Mouse (Mus musculus) heart, embryonic 15.5 days (tissue): ENCODE data around the gene Nup210. TPM values are rescaled to one million over a fixed set of nuclear protein-coding genes. Genes with fewer than 3 reads are reported as not detected.

Experiments
- ATAC-seq: fragments of 200-750 bp; cut with Nextera tagmentation; replicated peaks from 2 replicates; pipeline ENCODE4 v1.8.0; 2017; ENCODE audit warnings: low read depth, moderate TSS enrichment; ENCODE audit not compliant: insufficient number of reproducible peaks, insufficient read depth, low FRiP score
- H3K27ac ChIP-seq: fragments of 300-500 bp; sonication (generic); 2 replicates; pipeline ENCODE4 v1.5.1; 2015; ENCODE audit warnings: mild to moderate bottlenecking, inconsistent platforms
- H3K27me3 ChIP-seq: fragments of 300-500 bp; sonication (generic); 2 replicates; pipeline ENCODE4 v1.6.1; 2015; ENCODE audit warnings: inconsistent platforms
- H3K36me3 ChIP-seq: fragments of 300-500 bp; sonication (generic); 2 replicates; pipeline ENCODE4 v1.6.1; 2015; ENCODE audit warnings: mild to moderate bottlenecking, inconsistent platforms
- H3K4me1 ChIP-seq: fragments of 300-500 bp; sonication (generic); replicated peaks from 2 replicates; pipeline ENCODE4 v1.6.1; 2015; ENCODE audit warnings: inconsistent platforms
- H3K4me2 ChIP-seq: fragments of 300-500 bp; sonication (generic); 2 replicates; pipeline ENCODE4 v1.6.1; 2015; ENCODE audit warnings: inconsistent platforms, mild to moderate bottlenecking, moderate library complexity
- H3K4me3 ChIP-seq: fragments of 300-500 bp; sonication (generic); 2 replicates; pipeline ENCODE4 v1.5.1; 2015; ENCODE audit warnings: mild to moderate bottlenecking, inconsistent platforms
- H3K9ac ChIP-seq: fragments of 300-500 bp; sonication (generic); 2 replicates; pipeline ENCODE4 v1.6.1; 2015; ENCODE audit warnings: mild to moderate bottlenecking, inconsistent platforms
- H3K9me3 ChIP-seq: fragments of 300-500 bp; sonication (generic); replicated peaks from 2 replicates; pipeline ENCODE4 v1.6.1; 2016; ENCODE audit warnings: inconsistent platforms
- WGBS: fragments of 180-500 bp; shearing (Covaris S2); methylation state at CpG from one replicate; pipeline ENCODE4 v1.1.7; 2015; ENCODE audit warnings: mixed read lengths; 5-methylcytosine and 5-hydroxymethylcytosine counted together
- polyA plus RNA-seq: library from polyadenylated mRNA; unstranded; fragments of >200 nt; fragmentation: Nextera tagmentation; extraction: Ambion mirVana; gene quantifications from 2 replicates; pipeline ENCODE4 v1.2.1, GENCODE M21; 2015

The Nup210 gene
- 6.2 and 12.0 TPM in 2 replicates for polyA plus RNA-seq

DNA sequence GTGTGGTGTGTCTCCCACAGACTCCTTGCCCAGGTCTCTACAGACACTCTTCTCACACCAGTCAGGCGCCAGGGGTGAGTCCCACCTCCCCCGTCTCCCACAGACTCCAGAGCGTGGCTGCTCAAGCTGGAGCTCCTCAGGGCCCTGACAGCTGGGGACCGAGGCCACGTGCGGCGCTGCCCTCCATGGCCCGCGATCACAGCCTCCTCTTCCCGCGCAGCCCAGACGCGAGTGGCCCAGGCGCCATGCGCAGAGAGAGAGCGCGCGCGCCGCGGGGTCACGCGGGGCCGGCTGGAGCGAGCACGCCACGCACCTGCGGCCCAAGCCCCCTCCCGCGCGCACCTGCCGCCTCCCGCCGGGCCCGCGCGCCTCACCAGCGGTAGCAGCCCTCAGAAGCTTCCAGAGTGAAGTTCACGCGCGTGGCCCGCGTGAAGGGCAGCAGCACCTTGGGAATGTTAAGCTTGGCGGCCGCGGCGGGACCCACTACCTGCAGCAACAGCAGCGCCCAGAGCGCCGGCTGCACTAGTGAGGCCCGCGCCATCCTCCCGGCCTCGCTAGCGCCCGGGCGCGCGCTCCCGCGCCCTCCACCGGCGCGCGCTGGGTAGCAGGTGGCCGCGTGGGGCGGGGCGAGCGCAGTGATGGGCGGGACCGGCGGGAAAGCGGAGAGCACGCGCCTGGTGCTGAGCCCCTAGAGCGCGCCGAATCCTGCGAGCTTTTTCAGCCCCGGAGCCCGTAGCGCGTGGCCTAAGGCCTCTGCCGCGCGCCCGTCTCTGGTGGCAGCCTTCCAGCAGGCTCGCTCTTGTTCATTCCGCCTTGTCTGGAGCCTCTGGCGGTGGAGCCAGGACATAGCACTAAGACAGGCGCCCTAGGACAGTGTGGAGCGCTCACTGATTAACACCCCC, at the start of gene Nup210:
Gene Nup210 (minus strand): TSS at position 586 of the 902 bp plus-strand sequence.
- peaks cover 16% of the 10 kb centered on the region; the same call in 1 of the 2 replicates for H3K4me1 ChIP-seq
- peak within 1 kb of the TSS; percentile 66 for H3K9ac ChIP-seq
- WGBS = under 1% methylated on average over 64 of the region's 93 CpGs
- H3K27ac ChIP-seq = peak within 1 kb of the TSS; percentile 54
- H3K4me3 ChIP-seq = peak within 1 kb of the TSS; percentile 70
- no peaks in the 10 kb centered on the region for H3K27me3 ChIP-seq
- H3K9me3 ChIP-seq = no peaks in the 10 kb centered on the region
- peak within 1 kb of the TSS; percentile 94 for H3K4me2 ChIP-seq
- H3K36me3 ChIP-seq = no peaks in the 10 kb centered on the region
- peak; percentile 95 for ATAC-seq

DNA sequence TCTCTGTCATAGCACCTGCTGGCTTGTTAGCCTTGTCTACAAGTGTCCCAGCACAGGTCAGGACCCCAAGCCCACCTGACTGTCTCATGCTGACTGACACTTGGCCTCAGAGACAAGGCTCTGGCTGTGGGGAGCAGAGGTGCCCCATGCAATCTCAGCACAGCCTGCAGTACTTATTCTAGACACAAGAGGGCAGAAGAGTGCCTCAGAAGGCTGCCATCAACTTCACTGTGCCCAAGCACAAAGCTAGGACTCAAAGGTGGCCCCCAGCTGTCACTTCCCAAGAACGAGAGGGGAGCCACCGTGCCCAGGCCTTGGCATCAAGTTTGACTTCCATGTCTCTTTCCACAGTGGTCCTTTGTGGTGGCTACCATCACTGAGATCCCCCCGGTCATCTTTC, 48.6 kb upstream of the Nup210 start:
- Histone ChIP-seq H3K4me2 (no peak overlapping the region), H3K36me3 (0 out of 2 replicates have a peak, but pooled peaks cover 3% of the 10 kb centered on the region), H3K9me3 (no peaks in the 10 kb centered on the region), H3K9ac (no peak overlapping the region), H3K27me3 (no peaks in the 10 kb centered on the region), H3K4me3 (no peak overlapping the region), H3K4me1 (peaks cover 17% of the 10 kb centered on the region), H3K27ac (no peak overlapping the region)
- no peak; the same call in 1 of the 2 replicates for ATAC-seq
- WGBS = 32% methylated on average over 3 of the region's 3 CpGs

DNA sequence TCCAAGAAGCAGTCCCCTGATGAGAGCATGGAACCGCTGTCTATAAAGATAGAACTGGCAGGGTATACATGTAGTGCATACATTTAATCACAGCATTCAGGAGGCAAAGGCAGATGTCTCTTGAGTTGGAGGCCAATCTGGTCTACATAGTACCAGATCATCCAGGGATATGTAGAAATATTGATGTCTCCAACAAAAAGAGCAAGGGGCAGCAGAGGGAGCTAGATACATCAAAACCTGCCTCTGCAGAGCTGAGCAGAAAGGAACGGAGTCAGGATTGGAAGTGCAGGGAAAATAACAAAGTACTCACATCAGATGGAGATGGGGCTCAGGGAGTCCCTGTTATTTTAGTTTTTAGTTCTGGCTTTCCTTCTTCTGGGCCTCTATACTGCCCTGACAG, 48.0 kb upstream of the Nup210 start:
- Histone ChIP-seq H3K9ac (no peak overlapping the region), H3K4me1 (peaks cover 22% of the 10 kb centered on the region), H3K36me3 (0 out of 2 replicates have a peak, but pooled peaks cover 3% of the 10 kb centered on the region), H3K4me2 (no peak overlapping the region), H3K27me3 (no peaks in the 10 kb centered on the region), H3K27ac (no peak overlapping the region), H3K4me3 (no peak overlapping the region), H3K9me3 (no peaks in the 10 kb centered on the region)
- no peak for ATAC-seq
- WGBS = 84% methylated on average over 2 of the region's 2 CpGs

GRCm38 (mm10) chr6:91163195-91163911, 46.7 kb upstream of the Nup210 start:
- H3K4me2 ChIP-seq = no peak overlapping the region
- no peaks in the 10 kb centered on the region for H3K27me3 ChIP-seq
- peaks cover 31% of the 10 kb centered on the region for H3K4me1 ChIP-seq
- 46% methylated on average over 5 of the region's 5 CpGs for WGBS
- H3K9me3 ChIP-seq = no peaks in the 10 kb centered on the region
- H3K36me3 ChIP-seq = no peaks in the 10 kb centered on the region
- no peak overlapping the region for H3K4me3 ChIP-seq
- H3K27ac ChIP-seq = no peak overlapping the region
- H3K9ac ChIP-seq = no peak overlapping the region
- no peak for ATAC-seq

DNA sequence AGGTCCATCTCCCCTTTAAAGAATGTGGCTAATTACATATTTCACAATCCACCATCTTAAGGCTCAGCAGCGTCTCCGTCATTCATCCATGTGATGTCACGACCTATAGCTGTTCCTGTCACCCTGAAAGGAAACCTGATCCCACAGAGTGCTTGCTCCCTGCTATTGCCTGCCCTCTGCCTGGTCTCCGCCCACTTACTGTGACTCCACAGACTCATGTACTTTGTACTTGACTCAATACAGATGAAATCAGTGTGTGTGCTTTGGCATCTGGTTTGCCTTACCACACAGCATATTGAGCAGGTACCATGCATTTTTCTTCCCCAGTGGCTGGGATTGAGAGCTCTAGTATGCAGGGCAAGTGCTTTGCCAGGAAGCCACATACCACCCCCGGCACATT, 45.7 kb upstream of the Nup210 start:
- H3K36me3 ChIP-seq = no peaks in the 10 kb centered on the region
- H3K27ac ChIP-seq = no peak overlapping the region
- ATAC-seq = no peak
- H3K4me2 ChIP-seq = no peak overlapping the region
- H3K4me1 ChIP-seq = peaks cover 42% of the 10 kb centered on the region
- no peak overlapping the region for H3K9ac ChIP-seq
- H3K4me3 ChIP-seq = no peak overlapping the region
- WGBS = 86% methylated on average over 5 of the region's 5 CpGs
- H3K9me3 ChIP-seq = no peaks in the 10 kb centered on the region
- no peaks in the 10 kb centered on the region for H3K27me3 ChIP-seq

GRCm38 (mm10) chr6:91161506-91162235, 45.0 kb upstream of the Nup210 start:
- H3K4me1 ChIP-seq = peaks cover 46% of the 10 kb centered on the region
- WGBS = 75% methylated on average over 6 of the region's 6 CpGs

GRCm38 (mm10) chr6:91160976-91161375, 44.3 kb upstream of the Nup210 start:
- Histone ChIP-seq H3K27me3 (no peaks in the 10 kb centered on the region), H3K4me3 (no peak overlapping the region), H3K9ac (no peak overlapping the region), H3K4me1 (peaks cover 51% of the 10 kb centered on the region), H3K27ac (0 out of 2 replicates have a peak overlapping the region, but pooled peaks have one; percentile 64), H3K36me3 (no peaks in the 10 kb centered on the region), H3K9me3 (no peaks in the 10 kb centered on the region), H3K4me2 (no peak overlapping the region)
- 78% methylated on average over 2 of the region's 2 CpGs for WGBS
- no peak for ATAC-seq

More at GRCm38 (mm10) chr6:91161506-91162235, 45.0 kb upstream of the Nup210 start:
- Histone ChIP-seq H3K4me2 (no peak overlapping the region), H3K9me3 (no peaks in the 10 kb centered on the region), H3K36me3 (no peaks in the 10 kb centered on the region), H3K27ac (no peak overlapping the region), H3K9ac (no peak overlapping the region), H3K27me3 (no peaks in the 10 kb centered on the region), H3K4me3 (no peak overlapping the region)
- ATAC-seq = no peak

GRCm38 (mm10) chr6:91160399-91160798, 43.8 kb upstream of the Nup210 start:
- H3K27ac ChIP-seq = peak overlapping the region; percentile 64
- no peaks in the 10 kb centered on the region for H3K36me3 ChIP-seq
- H3K4me2 ChIP-seq = no peak overlapping the region
- WGBS = 36% methylated on average over 3 of the region's 3 CpGs
- 0 out of 2 replicates have a peak, but pooled peaks have one; percentile 8 for ATAC-seq
- no peaks in the 10 kb centered on the region for H3K27me3 ChIP-seq
- no peak overlapping the region for H3K4me3 ChIP-seq
- peaks cover 56% of the 10 kb centered on the region for H3K4me1 ChIP-seq
- H3K9me3 ChIP-seq = no peaks in the 10 kb centered on the region
- no peak overlapping the region for H3K9ac ChIP-seq

DNA sequence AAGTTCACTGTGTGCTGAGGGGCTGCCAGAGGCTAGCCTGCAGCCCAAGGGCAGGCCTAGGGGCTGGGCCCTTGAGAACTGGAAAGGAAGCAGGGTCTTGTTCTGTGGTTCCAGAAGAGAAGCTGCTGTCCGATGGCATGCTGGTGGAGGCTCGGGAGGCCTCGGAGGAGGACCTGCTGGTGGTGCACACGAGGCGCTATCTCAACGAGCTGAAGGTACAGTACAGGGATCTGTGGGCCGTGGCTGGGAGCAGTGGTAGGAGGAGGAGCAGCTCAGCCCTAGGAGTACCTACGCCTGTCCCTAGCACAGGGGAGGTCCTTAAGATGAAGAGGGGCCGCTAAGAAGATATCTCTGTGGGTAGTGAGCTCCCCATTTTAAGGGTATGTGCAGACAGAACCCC, 42.4 kb upstream of the Nup210 start:
- no peak for ATAC-seq
- Histone ChIP-seq H3K4me2 (peak overlapping the region; percentile 6; the same call in 1 of the 2 replicates), H3K27ac (peak overlapping the region; percentile 39; the same call in 1 of the 2 replicates), H3K36me3 (no peaks in the 10 kb centered on the region), H3K27me3 (no peaks in the 10 kb centered on the region; the same call in 1 of the 2 replicates), H3K9me3 (no peaks in the 10 kb centered on the region), H3K4me3 (no peak overlapping the region), H3K9ac (no peak overlapping the region), H3K4me1 (peaks cover 59% of the 10 kb centered on the region)
- 50% methylated on average over 9 of the region's 9 CpGs for WGBS

DNA sequence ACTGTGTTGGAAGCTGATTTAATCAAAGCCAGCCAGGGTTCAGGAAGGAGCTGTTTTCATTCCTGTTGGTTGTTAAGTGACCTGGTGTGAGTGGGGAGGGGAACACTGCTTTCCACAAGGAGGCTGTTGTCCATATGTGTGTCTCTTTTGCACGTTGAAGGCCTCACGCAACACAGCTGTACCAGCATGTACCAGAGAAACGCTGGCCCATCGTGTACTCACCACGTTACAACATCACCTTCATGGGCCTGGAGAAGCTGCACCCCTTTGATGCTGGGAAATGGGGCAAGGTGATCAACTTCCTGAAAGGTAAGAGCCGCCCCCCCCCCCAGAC, 40.6 kb upstream of the Nup210 start:
- peak overlapping the region; percentile 84 for H3K4me2 ChIP-seq
- peaks cover 59% of the 10 kb centered on the region for H3K4me1 ChIP-seq
- peaks cover 5% of the 10 kb centered on the region; the same call in 1 of the 2 replicates for H3K27me3 ChIP-seq
- 45% methylated on average over 6 of the region's 6 CpGs for WGBS
- no peaks in the 10 kb centered on the region for H3K36me3 ChIP-seq
- H3K27ac ChIP-seq = peak overlapping the region; percentile 81
- H3K9me3 ChIP-seq = no peaks in the 10 kb centered on the region
- peak overlapping the region; percentile 78 for H3K9ac ChIP-seq
- no peak for ATAC-seq
- H3K4me3 ChIP-seq = peak overlapping the region; percentile 72
